Mouse (Mus musculus): ENCODE data around the gene 1700025G04Rik.
"Not testable (repeated sequence)": the region's sequence is repeated elsewhere in the genome, so short reads cannot be mapped to it uniquely, and the experiment has no call there.

The 1700025G04Rik gene

GRCm38 (mm10) chr1:151855561-151855960 lies 234.4 kb downstream of the 1700025G04Rik start:
- DNase-seq (ENCODE audit: low spot score in 2 of 2), result no peak

DNA sequence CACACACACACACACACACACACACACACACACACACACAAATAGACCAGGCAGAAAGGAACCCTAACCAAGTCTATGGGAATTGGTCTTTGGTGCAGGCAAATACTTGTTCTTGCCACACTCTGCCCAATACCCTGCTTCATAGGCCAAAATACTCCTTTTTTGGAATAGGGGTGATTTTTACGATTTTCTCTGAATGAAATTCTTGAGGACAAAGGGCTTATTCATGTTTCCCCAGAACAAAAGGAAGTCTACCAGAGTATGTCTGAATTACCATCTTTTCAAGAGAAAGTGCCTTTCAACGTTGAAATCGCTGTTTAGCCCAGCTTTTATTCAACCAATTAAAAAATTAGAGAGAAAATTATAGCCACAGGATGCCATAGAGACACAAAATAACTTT lies 237.9 kb downstream of the 1700025G04Rik start:
- DNase-seq (ENCODE audit: low spot score in 2 of 2), result no peak

DNA sequence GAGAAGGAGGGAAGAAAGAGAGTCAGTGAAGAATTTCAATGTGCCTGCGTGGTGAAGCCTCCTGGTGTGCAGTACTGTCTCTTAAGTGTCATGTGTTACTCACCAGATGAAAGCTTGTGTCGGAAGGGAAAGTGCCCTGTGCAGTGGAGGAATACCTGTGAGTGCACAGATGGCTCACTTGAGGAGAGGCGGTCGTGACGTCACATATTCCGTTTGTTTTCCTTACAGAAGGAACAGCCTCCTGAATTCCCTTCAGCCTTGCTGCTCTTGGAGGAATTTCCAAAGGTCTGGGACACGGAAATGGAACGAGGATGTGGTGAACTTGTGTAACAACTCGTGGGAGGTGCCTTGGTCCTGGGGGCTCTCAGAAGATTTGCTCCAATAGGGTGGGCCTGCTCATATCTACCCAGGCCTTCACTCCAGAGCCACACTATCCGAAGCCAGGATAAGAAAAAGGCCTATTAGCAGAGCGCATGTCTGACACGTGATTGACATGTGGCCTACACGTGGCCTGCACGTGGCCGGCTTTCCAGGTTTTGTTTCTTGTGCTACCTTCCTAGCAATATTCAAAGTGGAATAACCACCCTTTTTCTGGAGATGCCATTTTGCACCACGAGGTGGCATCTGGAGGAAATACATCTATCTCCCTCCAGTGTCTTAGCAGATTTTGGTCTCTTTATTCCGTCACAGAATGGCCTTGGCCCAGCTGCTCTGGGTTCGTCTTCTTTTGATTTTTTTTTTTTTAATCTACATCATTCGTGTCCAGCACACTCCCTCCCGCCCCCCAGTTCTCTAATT lies 238.7 kb downstream of the 1700025G04Rik start:
- DNase-seq (ENCODE audit: low spot score in 2 of 2), result no peak

- DNase-seq (ENCODE audit: low spot score in 2 of 2), result no peak
Measured at GRCm38 (mm10) chr1:151849993-151850608, 239.8 kb downstream of the 1700025G04Rik start.

DNA sequence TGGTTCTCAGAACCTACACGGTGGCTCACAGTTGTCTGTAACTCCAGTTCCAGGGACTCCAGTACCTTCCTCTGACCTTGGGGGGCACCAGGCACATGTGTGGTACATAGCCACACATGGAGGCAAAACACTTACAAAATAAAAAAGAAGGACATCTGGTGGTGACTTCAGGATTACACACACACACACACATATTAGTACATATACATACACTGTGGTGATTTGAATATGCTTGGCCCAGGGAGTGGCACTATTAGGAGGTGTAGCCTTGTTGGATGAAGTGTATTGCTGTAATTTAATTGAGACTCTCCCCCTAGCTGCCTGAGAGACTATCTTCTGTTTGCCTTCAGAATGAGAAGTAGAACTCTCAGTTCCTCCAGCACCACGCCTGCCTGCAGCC lies 241.6 kb downstream of the 1700025G04Rik start:
- DNase-seq (ENCODE audit: low spot score in 2 of 2), result no peak

DNA sequence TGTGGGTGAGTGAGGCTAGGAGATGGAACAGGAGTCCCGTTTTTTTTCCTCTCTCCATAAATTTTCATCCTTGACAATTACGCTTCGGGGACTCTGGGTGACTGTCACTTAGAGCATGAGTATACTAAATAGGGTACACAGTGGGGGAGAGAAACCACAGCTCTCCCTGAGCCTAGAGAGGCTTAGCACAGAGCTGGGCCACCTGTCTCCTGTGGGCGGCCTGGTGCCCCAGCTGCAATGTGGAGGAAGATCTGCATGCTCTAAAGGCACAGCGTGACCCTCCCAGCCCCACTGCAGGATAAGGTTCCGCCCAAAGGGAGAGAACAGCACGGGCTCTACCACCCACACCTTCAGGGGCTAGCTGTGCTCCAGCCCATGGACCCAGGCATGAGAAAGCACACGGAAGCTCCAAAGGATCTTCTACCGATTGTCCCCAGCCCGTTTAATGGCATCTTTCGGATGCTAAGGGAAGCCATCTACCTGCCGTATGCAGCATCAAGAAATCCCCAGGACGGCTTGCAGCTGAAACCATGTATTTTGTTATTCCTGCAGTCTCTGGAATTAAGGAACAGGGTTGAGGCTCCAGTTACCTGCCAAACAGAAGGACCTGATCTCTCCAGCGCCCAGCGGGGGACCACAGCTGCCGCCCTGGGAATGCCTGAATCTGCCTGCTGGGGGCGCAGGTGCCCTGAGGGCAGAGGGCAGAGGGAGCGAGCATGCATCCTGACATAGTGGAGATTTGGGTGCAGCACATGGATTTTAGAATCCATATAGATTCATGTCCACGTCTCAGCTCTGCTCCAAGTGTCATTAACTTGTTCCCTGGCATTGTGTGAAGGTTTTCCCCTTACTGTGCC lies 243.8 kb downstream of the 1700025G04Rik start:
- DNase-seq (ENCODE audit: low spot score in 2 of 2), result no peak

DNA sequence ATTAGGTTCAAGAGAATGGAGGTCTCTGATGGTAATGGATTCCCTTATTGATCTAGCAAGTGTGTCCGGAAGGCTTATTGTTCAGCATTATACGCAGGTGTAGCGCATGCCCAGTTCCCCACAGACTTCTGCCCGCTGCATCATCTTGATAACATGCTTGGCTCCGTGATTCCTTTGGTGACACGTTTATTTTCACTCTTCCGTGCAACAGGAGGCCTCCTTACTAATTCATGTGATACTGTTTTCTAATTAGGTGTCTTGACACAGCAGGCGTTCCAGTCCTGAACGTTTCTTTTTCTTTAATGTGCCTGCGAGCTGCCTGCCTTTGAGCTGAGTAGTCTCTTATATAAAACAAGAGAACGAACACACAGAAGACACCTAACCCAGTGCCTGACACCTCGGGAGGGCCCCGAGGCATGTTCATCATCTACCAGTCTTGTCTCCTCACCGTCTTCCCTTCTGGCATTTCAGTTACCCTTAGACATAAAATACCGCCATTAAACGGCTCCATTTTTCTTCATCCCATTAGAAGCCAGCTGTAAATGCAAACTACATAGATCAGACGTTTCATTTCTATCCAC lies 244.6 kb downstream of the 1700025G04Rik start:
- DNase-seq (ENCODE audit: low spot score in 2 of 2), result no peak

- DNase-seq (ENCODE audit: low spot score in 2 of 2), result not testable (repeated sequence)
Measured at GRCm38 (mm10) chr1:151840345-151840744, 249.6 kb downstream of the 1700025G04Rik start.

GRCm38 (mm10) chr1:151835261-151835660 lies 254.7 kb downstream of the 1700025G04Rik start:
- DNase-seq (ENCODE audit: low spot score in 2 of 2), result no peak

DNA sequence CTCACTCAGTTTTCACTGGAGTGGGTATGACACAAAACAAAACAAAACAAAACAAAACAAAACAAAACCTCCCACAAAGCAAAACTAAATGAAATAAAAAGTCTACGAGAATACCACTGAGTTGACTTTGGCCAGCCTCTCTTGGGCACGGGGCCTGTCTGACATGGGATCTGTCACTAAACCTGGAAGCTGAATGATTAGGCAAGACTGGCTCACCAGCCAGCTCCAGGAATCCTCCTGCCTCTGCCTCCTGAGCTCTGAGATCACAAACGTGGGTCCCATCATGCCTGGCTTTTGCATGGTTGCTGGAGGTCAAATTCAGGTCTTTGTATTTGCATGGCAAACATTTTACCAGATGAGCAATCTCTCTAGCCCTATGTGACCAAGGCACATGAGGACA lies 258.1 kb downstream of the 1700025G04Rik start:
- no peak for DNase-seq (ENCODE audit: low spot score in 2 of 2)

DNA sequence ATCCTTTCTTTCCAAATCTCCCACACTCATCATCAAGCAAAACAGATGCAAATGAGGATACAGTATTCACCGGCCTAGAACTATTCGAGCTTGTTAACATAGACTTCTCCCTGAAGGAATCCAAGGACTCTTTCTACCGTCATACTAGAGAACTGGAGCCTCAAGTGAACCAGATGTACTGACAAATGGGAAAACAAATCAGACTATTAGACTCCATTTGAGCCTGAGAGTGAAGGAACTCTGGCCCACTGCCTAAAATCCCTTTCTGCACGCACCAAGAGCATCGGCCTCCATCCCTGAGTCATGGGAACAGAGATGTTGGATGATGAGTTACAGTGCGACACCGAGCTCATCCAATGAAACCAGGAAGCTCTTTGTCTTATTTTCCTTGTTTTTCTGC lies 264.9 kb downstream of the 1700025G04Rik start:
- DNase-seq (ENCODE audit: low spot score in 2 of 2), result no peak

GRCm38 (mm10) chr1:151820457-151820856 lies 269.5 kb downstream of the 1700025G04Rik start:
- DNase-seq (ENCODE audit: low spot score in 2 of 2), result peak; percentile 21 to 40

- no peak for DNase-seq (ENCODE audit: low spot score in 2 of 2)
Measured at GRCm38 (mm10) chr1:151819190-151819589, 270.7 kb downstream of the 1700025G04Rik start.

DNA sequence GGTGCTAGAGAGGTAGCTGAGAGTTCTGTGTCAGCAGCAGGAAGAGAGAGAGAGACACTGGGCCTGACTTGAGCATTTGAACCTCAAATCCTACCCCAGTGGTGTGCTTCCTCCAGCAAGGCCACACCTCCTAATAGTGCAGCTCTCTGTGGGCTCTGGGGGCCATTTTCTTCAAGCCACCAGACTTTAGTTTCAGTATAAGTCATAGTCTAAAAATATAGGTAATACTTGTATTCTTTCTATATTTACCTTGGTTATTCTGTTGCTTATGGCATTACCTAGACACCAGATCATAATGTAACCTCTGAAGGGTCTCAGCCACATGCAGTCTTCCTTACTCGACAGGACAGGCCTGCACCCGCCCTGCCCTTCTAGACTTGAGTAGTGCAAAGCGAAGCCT lies 273.9 kb downstream of the 1700025G04Rik start:
- no peak for DNase-seq (ENCODE audit: low spot score in 2 of 2)

DNA sequence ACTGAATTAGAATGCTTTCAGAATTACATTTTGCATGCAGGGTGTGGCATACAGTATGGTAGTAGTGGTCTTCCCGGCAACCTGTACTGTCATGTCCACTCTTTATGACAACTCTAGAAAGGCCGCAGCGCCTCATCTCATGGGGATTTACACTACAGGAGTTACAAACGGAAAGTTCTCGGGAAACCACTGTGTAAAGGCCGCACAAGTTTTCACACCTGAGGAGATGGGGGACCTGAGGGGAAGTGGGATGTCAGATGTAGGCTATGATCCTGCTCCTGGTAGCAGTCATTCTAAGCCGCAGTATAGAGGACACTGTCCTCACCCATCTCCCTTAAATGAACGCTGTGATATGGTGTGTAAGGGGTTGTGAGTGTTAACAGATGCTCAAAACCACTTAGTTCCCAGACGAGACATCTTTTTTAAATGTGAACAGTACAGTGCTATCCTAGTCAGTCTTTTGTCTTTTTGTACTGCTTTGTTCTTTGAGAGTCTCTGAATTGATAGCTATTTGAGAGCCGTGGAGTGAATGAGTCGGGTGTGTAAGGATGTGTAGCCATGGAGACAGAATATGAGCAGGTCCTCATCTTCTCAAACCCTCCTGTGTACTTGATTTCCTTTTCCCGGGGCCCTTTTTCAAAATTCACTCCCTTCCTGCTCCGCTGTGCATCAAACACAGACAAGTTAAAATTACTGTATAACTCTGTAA lies 277.8 kb downstream of the 1700025G04Rik start:
- DNase-seq (ENCODE audit: low spot score in 2 of 2), result no peak

DNA sequence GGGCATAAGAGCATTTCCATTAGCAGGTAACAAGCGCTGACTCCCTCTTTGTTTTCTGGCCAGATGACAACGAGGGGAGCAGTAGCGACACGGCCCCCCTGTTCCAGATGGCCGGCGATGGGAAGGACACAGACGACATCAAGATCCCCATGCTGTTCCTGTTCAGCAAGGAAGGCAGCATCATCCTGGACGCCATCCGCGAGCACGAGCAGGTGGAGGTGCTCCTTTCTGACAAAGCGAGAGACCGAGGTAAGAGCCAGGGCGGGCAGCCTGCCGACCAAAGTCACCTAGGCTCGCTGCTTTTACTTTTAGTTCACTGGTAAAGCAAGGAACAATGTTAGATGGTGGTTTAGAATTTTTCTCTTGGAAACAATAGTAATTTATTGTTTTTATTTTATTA lies 278.5 kb downstream of the 1700025G04Rik start:
- no peak for DNase-seq (ENCODE audit: low spot score in 2 of 2)

DNA sequence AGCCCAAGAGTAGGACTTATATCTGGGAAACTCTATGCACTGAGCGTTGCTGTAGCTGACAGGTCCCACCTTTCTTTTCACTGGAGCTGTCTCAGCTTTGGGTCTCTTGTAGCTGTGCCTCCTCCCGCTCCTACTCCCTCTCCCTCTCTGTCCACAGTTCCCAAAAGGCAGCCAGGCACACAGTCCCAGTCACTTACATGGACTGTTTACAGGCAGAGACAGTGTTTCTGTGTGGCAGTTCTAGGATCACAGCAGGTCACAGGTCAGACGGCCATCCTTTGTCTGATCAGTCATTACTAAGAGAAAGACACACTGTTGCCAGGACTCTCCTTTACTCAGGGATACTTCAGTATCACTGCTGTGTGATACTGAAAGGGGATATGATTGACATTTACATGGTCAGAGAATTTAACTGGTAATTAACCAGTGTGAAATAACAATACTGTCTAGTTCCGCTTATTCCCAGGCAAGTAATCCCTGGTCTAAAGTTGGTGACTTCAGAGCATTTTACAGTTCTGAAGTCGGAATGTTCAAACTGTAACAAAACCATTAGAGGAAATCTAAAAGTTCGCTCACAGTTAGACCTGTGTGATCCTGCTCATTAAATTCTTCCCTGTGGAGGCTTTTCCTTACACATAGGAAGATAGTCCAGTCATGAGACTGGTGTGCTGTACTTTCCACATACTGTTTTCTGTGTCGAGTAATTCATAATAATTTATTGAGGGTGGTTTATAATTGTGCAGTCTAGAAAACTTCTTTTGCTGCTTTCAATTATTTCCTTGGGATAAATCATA lies 279.1 kb downstream of the 1700025G04Rik start:
- DNase-seq (ENCODE audit: low spot score in 2 of 2), result no peak

GRCm38 (mm10) chr1:151807286-151807685 lies 282.6 kb downstream of the 1700025G04Rik start:
- no peak for DNase-seq (ENCODE audit: low spot score in 2 of 2)

GRCm38 (mm10) chr1:151802795-151803194 lies 287.1 kb downstream of the 1700025G04Rik start:
- DNase-seq (ENCODE audit: low spot score in 2 of 2), result not testable (repeated sequence)

All from urinary bladder, adult 18-20 months (tissue).